21 mouse cellular contexts compared by ENCODE assay signal in genomic region chr17:85072383-85072782, GRCm38 (mm10). TPM values are rescaled to one million over a fixed set of nuclear protein-coding genes. Genes with fewer than 3 reads are reported as not detected.
DNase-seq lines count a peak whose midpoint lies in the region; ATAC-seq and TF ChIP-seq lines count a peak whose summit lies in the region.
"Had no signal": no experiment of that assay in that cellular context is flagged by ENCODE, and none has a peak within 500 bp of the region (broad histone marks: within the 10 kb centered on the region; RNA-seq: fewer than 3 reads in every experiment).

No protein-coding gene starts in this region.

- no peak overlapping the region for H3K4me3 ChIP-seq in hindbrain, embryonic 10.5 days
- no peak overlapping the region for H3K4me3 ChIP-seq in hindbrain, postnatal 0 days (ENCODE audit: low read length)
- H3K4me3 ChIP-seq in embryonic facial prominence, embryonic 11.5 days (ENCODE audit: low read depth, low read length) = no peak overlapping the region
- H3K4me3 ChIP-seq in forebrain, embryonic 16.5 days (replicated peaks; ENCODE audit: low read length) = no peak overlapping the region
- H3K4me3 ChIP-seq in neural tube, embryonic 13.5 days = no peak overlapping the region
- H3K4me3 ChIP-seq: embryonic facial prominence, embryonic 13.5 days; liver, embryonic 15.5 days had no signal

- H3K9ac ChIP-seq in hindbrain, postnatal 0 days (replicated peaks; ENCODE audit: low read length) = no peak overlapping the region
- H3K9ac ChIP-seq in embryonic facial prominence, embryonic 11.5 days (replicated peaks; ENCODE audit: low read length) = no peak overlapping the region
- H3K9ac ChIP-seq in forebrain, embryonic 16.5 days (replicated peaks; ENCODE audit: low read depth, low read length) = no peak overlapping the region
- 0 out of 2 replicates have a peak overlapping the region, but pooled peaks have one; percentile 14 for H3K9ac ChIP-seq in neural tube, embryonic 13.5 days
- H3K9ac ChIP-seq: embryonic facial prominence, embryonic 13.5 days; liver, embryonic 15.5 days had no signal

- H3K9me3 ChIP-seq in hindbrain, embryonic 10.5 days = no peaks in the 10 kb centered on the region
- no peaks in the 10 kb centered on the region for H3K9me3 ChIP-seq in hindbrain, postnatal 0 days (ENCODE audit: low read length)
- H3K9me3 ChIP-seq in embryonic facial prominence, embryonic 11.5 days (replicated peaks; ENCODE audit: control insufficient read depth, low read length) = no peaks in the 10 kb centered on the region
- no peaks in the 10 kb centered on the region for H3K9me3 ChIP-seq in forebrain, embryonic 16.5 days (ENCODE audit: control insufficient read depth, low read length)
- no peaks in the 10 kb centered on the region for H3K9me3 ChIP-seq in neural tube, embryonic 13.5 days
- H3K9me3 ChIP-seq: embryonic facial prominence, embryonic 13.5 days; liver, embryonic 15.5 days had no signal

- 0 out of 2 replicates have a peak overlapping the region, but pooled peaks have one; percentile 40 for H3K27ac ChIP-seq in hindbrain, embryonic 10.5 days
- no peak overlapping the region for H3K27ac ChIP-seq in hindbrain, postnatal 0 days
- H3K27ac ChIP-seq in embryonic facial prominence, embryonic 11.5 days (replicated peaks; ENCODE audit: low read depth, low read length) = no peak overlapping the region
- H3K27ac ChIP-seq in forebrain, embryonic 16.5 days (ENCODE audit: low read length) = no peak overlapping the region
- H3K27ac ChIP-seq in neural tube, embryonic 13.5 days (replicated peaks) = peak overlapping the region; percentile 46
- H3K27ac ChIP-seq: embryonic facial prominence, embryonic 13.5 days; liver, embryonic 15.5 days; stomach, postnatal 0 days had no signal

- H3K36me3 ChIP-seq in hindbrain, embryonic 10.5 days = peaks cover 80% of the 10 kb centered on the region
- peaks cover 53% of the 10 kb centered on the region for H3K36me3 ChIP-seq in hindbrain, postnatal 0 days (ENCODE audit: insufficient read depth, low read length)
- no peaks in the 10 kb centered on the region; the same call in 1 of the 2 replicates for H3K36me3 ChIP-seq in embryonic facial prominence, embryonic 11.5 days (replicated peaks; ENCODE audit: control insufficient read depth, insufficient read depth, low read depth, low read length)
- H3K36me3 ChIP-seq in forebrain, embryonic 16.5 days (ENCODE audit: control insufficient read depth, insufficient read depth) = peaks cover 36% of the 10 kb centered on the region
- peaks cover 79% of the 10 kb centered on the region for H3K36me3 ChIP-seq in neural tube, embryonic 13.5 days

- no peak overlapping the region for H3K4me2 ChIP-seq in hindbrain, postnatal 0 days (ENCODE audit: low read depth, low read length)
- H3K4me2 ChIP-seq in embryonic facial prominence, embryonic 11.5 days (ENCODE audit: low read depth, low read length) = no peak overlapping the region
- H3K4me2 ChIP-seq in forebrain, embryonic 16.5 days (ENCODE audit: low read length) = no peak overlapping the region
- H3K4me2 ChIP-seq in neural tube, embryonic 13.5 days = peak overlapping the region; percentile 19
- H3K4me2 ChIP-seq: embryonic facial prominence, embryonic 13.5 days; liver, embryonic 15.5 days had no signal

- TF ChIP-seq CTCF in hindbrain, postnatal 0 days (IDR thresholded peaks at IDR 0.05; ENCODE audit: low read depth) = no peak

- ATAC-seq in hindbrain, postnatal 0 days = no peak
- no peak; the same call in 1 of the 2 replicates for ATAC-seq in embryonic facial prominence, embryonic 11.5 days (replicated peaks; ENCODE audit: insufficient number of reproducible peaks, low FRiP score, low TSS enrichment, low read depth)
- peak; percentile 54 for ATAC-seq in forebrain, embryonic 16.5 days
- ATAC-seq in neural tube, embryonic 13.5 days (ENCODE audit: low read depth) = peak; percentile 52; the same call in 1 of the 2 replicates
- ATAC-seq in erythroblast, adult 5-6 weeks (replicated peaks; ENCODE audit: low FRiP score, poor library complexity, severe bottlenecking) = no peak
- no peak for ATAC-seq in megakaryocyte, adult 5-6 weeks (ENCODE audit: poor library complexity, severe bottlenecking)
- ATAC-seq: inflammation-experienced regulatory T-cells, adult 6 months had no signal

- no peaks in the 10 kb centered on the region for H3K27me3 ChIP-seq in hindbrain, embryonic 10.5 days (ENCODE audit: insufficient read depth, poor library complexity, severe bottlenecking)
- no peaks in the 10 kb centered on the region for H3K27me3 ChIP-seq in hindbrain, postnatal 0 days (ENCODE audit: insufficient read depth, low read length)
- H3K27me3 ChIP-seq in embryonic facial prominence, embryonic 11.5 days (ENCODE audit: control insufficient read depth, insufficient read depth, low read length) = no peaks in the 10 kb centered on the region
- H3K27me3 ChIP-seq in forebrain, embryonic 16.5 days (replicated peaks; ENCODE audit: control insufficient read depth, insufficient read depth, low read length) = no peaks in the 10 kb centered on the region
- no peaks in the 10 kb centered on the region for H3K27me3 ChIP-seq in neural tube, embryonic 13.5 days
- H3K27me3 ChIP-seq: embryonic facial prominence, embryonic 13.5 days; liver, embryonic 15.5 days had no signal

- WGBS in hindbrain, embryonic 10.5 days = 52% methylated on average over 11 of the region's 11 CpGs
- WGBS in hindbrain, postnatal 0 days = 35% methylated on average over 11 of the region's 11 CpGs
- WGBS in embryonic facial prominence, embryonic 11.5 days = 62% methylated on average over 11 of the region's 11 CpGs
- 8% methylated on average over 11 of the region's 11 CpGs for WGBS in forebrain, embryonic 16.5 days
- 21% methylated on average over 11 of the region's 11 CpGs for WGBS in neural tube, embryonic 13.5 days

- DNase-seq in hindbrain, embryonic 10.5 days (ENCODE audit: low spot score) = no peak
- no peak for DNase-seq in hindbrain, postnatal 0 days (ENCODE audit: low spot score)
- DNase-seq in embryonic facial prominence, embryonic 11.5 days (ENCODE audit: low spot score) = peak; percentile 24
- DNase-seq: adrenal gland, adult 2 months; B cell, adult 2 months; cerebellum, adult 2 months; gastrocnemius, postnatal 25 days; kidney, postnatal 25 days; layer of hippocampus, postnatal 36 days; lung, postnatal 14 days; right cerebral cortex, adult 18-20 months; spleen, adult 18-20 months; thymus, postnatal 4 days had no signal

- H3K4me1 ChIP-seq in hindbrain, embryonic 10.5 days (replicated peaks) = peaks cover 8% of the 10 kb centered on the region; the same call in 1 of the 2 replicates
- no peaks in the 10 kb centered on the region for H3K4me1 ChIP-seq in hindbrain, postnatal 0 days (ENCODE audit: insufficient read depth, low read length)
- H3K4me1 ChIP-seq in embryonic facial prominence, embryonic 11.5 days (ENCODE audit: control insufficient read depth, insufficient read depth, low read length) = no peaks in the 10 kb centered on the region
- peaks cover 7% of the 10 kb centered on the region for H3K4me1 ChIP-seq in forebrain, embryonic 16.5 days (replicated peaks; ENCODE audit: control insufficient read depth, insufficient read depth, low read length)
- peaks cover 16% of the 10 kb centered on the region for H3K4me1 ChIP-seq in neural tube, embryonic 13.5 days (replicated peaks)
- H3K4me1 ChIP-seq: liver, embryonic 15.5 days had no signal

RNA-seq across cellular contexts. Expression of gene Prepl, which starts 17.7 kb away (rescaled TPM):
- 32.1 and 42.3 TPM in 2 replicates for polyA plus RNA-seq in hindbrain, embryonic 10.5 days (2016; fragmentation: Nextera tagmentation; extraction: Ambion mirVana)
- total RNA-seq in hindbrain, postnatal 0 days (2014; rRNA removed) = 94.0 and 104 TPM in 2 replicates
- polyA plus RNA-seq in hindbrain, postnatal 0 days (2015; fragmentation: Nextera tagmentation; extraction: Ambion mirVana) = 105 and 124 TPM in 2 replicates
- polyA plus RNA-seq in embryonic facial prominence, embryonic 11.5 days (2014; fragmentation: Nextera tagmentation; extraction: Ambion mirVana) = 40.6 and 45.5 TPM in 2 replicates
- polyA plus RNA-seq in forebrain, embryonic 16.5 days (2015; fragmentation: Nextera tagmentation; extraction: Ambion mirVana) = 76.9 and 85.1 TPM in 2 replicates
- polyA plus RNA-seq in neural tube, embryonic 13.5 days (2015; fragmentation: Nextera tagmentation; extraction: Ambion mirVana) = 93.5 and 111 TPM in 2 replicates
- total RNA-seq in erythroblast, adult 5-6 weeks (2015; ENCODE audit: low replicate concordance) = 6.1 and 17.9 TPM in 2 replicates
- total RNA-seq in erythroblast, adult 5-6 weeks (2017; ENCODE audit: low replicate concordance) = 3.7 and 5.7 TPM in 2 replicates
- 13.5 and 15.3 TPM in 2 replicates for total RNA-seq in megakaryocyte, adult 5-6 weeks (2015)
- 7.9 and 10.3 TPM in 2 replicates for total RNA-seq in megakaryocyte, adult 5-6 weeks (2017)

RNA-seq across cellular contexts. Expression of gene Camkmt, which starts 18.0 kb away (rescaled TPM):
- 13.6 and 14.1 TPM in 2 replicates for polyA plus RNA-seq in hindbrain, embryonic 10.5 days (2016; fragmentation: Nextera tagmentation; extraction: Ambion mirVana)
- total RNA-seq in hindbrain, postnatal 0 days (2014; rRNA removed) = 5.2 and 8.4 TPM in 2 replicates
- 15.4 and 15.9 TPM in 2 replicates for polyA plus RNA-seq in hindbrain, postnatal 0 days (2015; fragmentation: Nextera tagmentation; extraction: Ambion mirVana)
- polyA plus RNA-seq in embryonic facial prominence, embryonic 11.5 days (2014; fragmentation: Nextera tagmentation; extraction: Ambion mirVana) = 16.8 and 16.9 TPM in 2 replicates
- 19.0 and 20.2 TPM in 2 replicates for polyA plus RNA-seq in forebrain, embryonic 16.5 days (2015; fragmentation: Nextera tagmentation; extraction: Ambion mirVana)
- polyA plus RNA-seq in neural tube, embryonic 13.5 days (2015; fragmentation: Nextera tagmentation; extraction: Ambion mirVana) = 17.5 and 18.7 TPM in 2 replicates
- total RNA-seq in erythroblast, adult 5-6 weeks (2015; ENCODE audit: low replicate concordance) = 2.3 TPM in 1 of 2 replicates, not detected in the other
- 1.5 and 2.8 TPM in 2 replicates for total RNA-seq in erythroblast, adult 5-6 weeks (2017; ENCODE audit: low replicate concordance)
- total RNA-seq in megakaryocyte, adult 5-6 weeks (2015) = 2.8 and 4.2 TPM in 2 replicates
- total RNA-seq in megakaryocyte, adult 5-6 weeks (2017) = 2.3 and 3.3 TPM in 2 replicates

RNA-seq across cellular contexts. Expression of gene Slc3a1, which starts 44.2 kb away (rescaled TPM):
- 0.37 and 0.44 TPM in 2 replicates for polyA plus RNA-seq in hindbrain, embryonic 10.5 days (2016; fragmentation: Nextera tagmentation; extraction: Ambion mirVana)
- total RNA-seq in hindbrain, postnatal 0 days (2014; rRNA removed) = 0.10 TPM in 1 of 2 replicates, not detected in the other
- 0.10 and 0.19 TPM in 2 replicates for polyA plus RNA-seq in hindbrain, postnatal 0 days (2015; fragmentation: Nextera tagmentation; extraction: Ambion mirVana)
- 0.24 and 0.35 TPM in 2 replicates for polyA plus RNA-seq in embryonic facial prominence, embryonic 11.5 days (2014; fragmentation: Nextera tagmentation; extraction: Ambion mirVana)
- polyA plus RNA-seq in forebrain, embryonic 16.5 days (2015; fragmentation: Nextera tagmentation; extraction: Ambion mirVana) = 0.22 and 0.27 TPM in 2 replicates
- 0.26 and 0.31 TPM in 2 replicates for polyA plus RNA-seq in neural tube, embryonic 13.5 days (2015; fragmentation: Nextera tagmentation; extraction: Ambion mirVana)
- not detected in 2 replicates for total RNA-seq in erythroblast, adult 5-6 weeks (2015; ENCODE audit: low replicate concordance)
- not detected in 2 replicates for total RNA-seq in erythroblast, adult 5-6 weeks (2017; ENCODE audit: low replicate concordance)
- total RNA-seq in megakaryocyte, adult 5-6 weeks (2015) = 0.07 TPM in 1 of 2 replicates, not detected in the other
- not detected in 2 replicates for total RNA-seq in megakaryocyte, adult 5-6 weeks (2017)

Comparison
In these comparisons a context has a peak if more than half of its experiments do, and no peak if none do; other contexts are left out.
1. H3K27ac ChIP-seq: peak in hindbrain, embryonic 10.5 days (single experiment) and neural tube, embryonic 13.5 days (single experiment); none in hindbrain, postnatal 0 days (single experiment), embryonic facial prominence, embryonic 11.5 days (single experiment) and forebrain, embryonic 16.5 days (single experiment).
2. ATAC-seq: peak in forebrain, embryonic 16.5 days (single experiment) and neural tube, embryonic 13.5 days (single experiment); none in hindbrain, postnatal 0 days (single experiment), embryonic facial prominence, embryonic 11.5 days (single experiment), erythroblast, adult 5-6 weeks (single experiment) and megakaryocyte, adult 5-6 weeks (single experiment).